Mouse (Mus musculus): ENCODE measurements around the gene Noxo1.

- TF ChIP-seq CTCF (IDR thresholded peaks at IDR 0.05 in 2 of 3, conservative IDR thresholded peaks at IDR 0.05 in 1 of 3; ENCODE audit: control insufficient read depth in 1 of 3, insufficient read depth in 1 of 3, low read depth in 2 of 3, low read length in 3 of 3, poor library complexity in 1 of 3, severe bottlenecking in 1 of 3): no peak
- no peak for TF ChIP-seq RCOR1 (IDR thresholded peaks at IDR 0.05; ENCODE audit: low read depth, low read length)
- no peak for TF ChIP-seq EP300 (IDR thresholded peaks at IDR 0.05; ENCODE audit: low read depth in 1 of 2, low read length in 2 of 2)
Observed at GRCm38 (mm10) chr17:24672141-24672540, 23.9 kb upstream of the Noxo1 start.

All from MEL (cell line).